Mouse (Mus musculus) testis, adult 2 months (tissue): ENCODE measurements around the gene Sec1. TPM values are rescaled to one million over a fixed set of nuclear protein-coding genes. Genes with fewer than 3 reads are reported as not detected.
A peak's percentile ranks its signal among the peaks of the same experiment; 100 is the strongest.
"Not testable (repeated sequence)": the region's sequence is repeated elsewhere in the genome, so short reads cannot be mapped to it uniquely, and the experiment has no call there.

Experiments used
- H3K27ac ChIP-seq: fragments of 200-500 bp; 2 replicates; pipeline ENCODE4 v1.5.1; 2012; ENCODE audit warnings: low read depth, low read length; ENCODE audit not compliant: control insufficient read depth, insufficient read depth
- H3K27me3 ChIP-seq: fragments of 200-500 bp; 2 replicates; pipeline ENCODE4 v1.6.1; 2012; ENCODE audit warnings: mild to moderate bottlenecking, low read length, moderate library complexity; ENCODE audit not compliant: control insufficient read depth, insufficient read depth
- H3K36me3 ChIP-seq: fragments of 200-500 bp; 2 replicates; pipeline ENCODE4 v1.6.1; 2012; ENCODE audit warnings: mild to moderate bottlenecking, low read length; ENCODE audit not compliant: control insufficient read depth, insufficient read depth
- H3K4me1 ChIP-seq: fragments of 200-500 bp; 2 replicates; pipeline ENCODE4 v1.6.1; 2012; ENCODE audit warnings: low read length; ENCODE audit not compliant: control insufficient read depth, insufficient read depth
- H3K4me3 ChIP-seq: fragments of 200-500 bp; 2 replicates; pipeline ENCODE4 v1.5.1; 2012; ENCODE audit warnings: low read depth, mild to moderate bottlenecking, low read length, moderate library complexity, mixed read lengths; ENCODE audit not compliant: control insufficient read depth
- CTCF ChIP-seq: fragments of 200-500 bp; IDR thresholded peaks from 2 replicates; pipeline ENCODE4 v1.5.1; 2012; ENCODE audit warnings: low read depth, mild to moderate bottlenecking, inconsistent platforms, low read length, moderate library complexity; ENCODE audit not compliant: control insufficient read depth, insufficient read depth, insufficient replicate concordance
- POLR2A ChIP-seq: fragments of 200-500 bp; IDR thresholded peaks from 2 replicates; pipeline ENCODE4 v1.6.1; 2012; ENCODE audit warnings: low read depth, mild to moderate bottlenecking, inconsistent platforms, low read length, moderate library complexity; ENCODE audit not compliant: control insufficient read depth
- polyA plus RNA-seq: library from polyadenylated mRNA; depleted of rRNA; stranded (reverse); fragments of >200 nt; gene quantifications from 2 replicates; pipeline ENCODE4 v1.2.3, GENCODE M21; 2012

Gene Sec1
- polyA plus RNA-seq, 1 experiment: 61.0 TPM

DNA sequence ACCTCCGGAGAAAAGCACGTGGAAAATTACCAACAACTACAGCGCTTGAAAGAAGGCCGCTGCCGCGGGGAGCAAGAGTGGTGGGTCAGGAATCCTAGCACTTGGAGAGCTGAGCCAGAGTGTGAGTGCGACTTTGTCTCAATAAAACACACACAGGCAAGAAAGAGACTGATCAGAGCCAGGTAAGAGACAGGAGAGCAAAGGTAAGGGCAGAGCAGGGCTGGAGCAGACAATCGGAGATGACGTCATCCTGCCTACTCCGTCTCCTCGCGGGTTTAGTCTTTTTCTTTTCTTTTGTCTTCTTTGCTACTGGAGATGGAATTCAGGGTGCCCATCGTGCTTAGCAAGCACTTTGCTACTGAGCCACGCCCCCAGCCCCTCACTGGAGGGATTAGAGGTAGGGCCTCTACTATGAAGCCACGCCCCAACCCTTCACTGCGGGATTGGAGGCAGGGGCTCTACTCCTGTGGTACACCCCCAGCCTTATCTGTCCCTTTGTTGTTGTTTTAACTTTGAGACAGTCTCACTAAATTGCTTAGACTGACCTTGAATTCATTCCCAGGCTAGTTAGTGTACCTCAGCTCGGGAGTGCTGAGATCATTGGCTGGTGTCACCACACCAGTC is 39.7 kb downstream of the Sec1 start:
- no peak for TF ChIP-seq POLR2A
- no peak for TF ChIP-seq CTCF

DNA sequence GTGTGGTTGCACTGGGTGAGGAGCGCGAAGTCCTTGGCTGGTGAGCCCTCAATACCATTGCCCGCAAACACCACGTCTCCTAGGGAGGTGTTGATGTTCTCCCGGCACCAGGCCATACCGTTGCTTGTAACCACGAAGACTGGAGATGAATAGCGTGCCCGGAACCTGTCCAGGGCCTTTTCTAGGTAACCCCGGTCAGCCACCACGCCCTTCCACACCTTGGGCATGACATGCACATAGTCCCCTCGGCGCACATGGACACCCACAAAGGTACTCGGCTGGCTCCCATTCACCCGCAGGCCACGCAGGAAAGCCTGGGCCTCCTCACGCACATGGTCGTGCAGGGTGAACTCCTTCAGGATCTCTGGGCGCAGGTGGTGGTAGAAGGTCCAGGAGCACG is 43.7 kb downstream of the Sec1 start:
- H3K27me3 ChIP-seq, H3K27ac ChIP-seq, H3K4me3 ChIP-seq, H3K36me3 ChIP-seq, H3K4me1 ChIP-seq: not testable (repeated sequence)

More for the DNA sequence above, 39.7 kb downstream of the Sec1 start:
- Histone ChIP-seq H3K4me3 (peak overlapping the region; percentile 4), H3K27ac (no peak overlapping the region), H3K4me1 (peaks cover 8% of the 10 kb centered on the region), H3K27me3 (no peaks in the 10 kb centered on the region), H3K36me3 (no peaks in the 10 kb centered on the region)

DNA sequence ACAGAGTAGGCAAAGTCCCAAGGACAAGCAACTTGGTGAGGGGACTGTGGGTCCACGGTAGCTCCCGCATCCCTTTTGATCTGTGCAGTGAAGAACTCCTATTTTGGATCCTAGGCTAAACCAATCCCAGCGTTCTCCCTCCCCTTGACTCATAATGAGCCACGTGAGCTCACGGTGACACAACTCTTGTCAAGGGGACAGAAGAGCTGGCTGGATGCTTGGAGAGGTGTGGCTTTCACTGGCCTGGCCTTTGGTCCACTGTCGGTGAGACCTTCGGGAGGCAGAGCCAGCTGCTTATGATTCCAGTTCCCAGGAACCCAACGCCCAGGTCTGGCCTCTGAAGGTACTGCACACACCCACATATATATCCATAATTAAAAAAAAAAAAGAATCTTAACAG is 44.9 kb downstream of the Sec1 start:
- Histone ChIP-seq H3K4me1 (peaks cover 5% of the 10 kb centered on the region), H3K4me3 (no peak overlapping the region), H3K36me3 (no peaks in the 10 kb centered on the region), H3K27me3 (no peaks in the 10 kb centered on the region), H3K27ac (no peak overlapping the region)
- TF ChIP-seq CTCF (no peak), POLR2A (no peak)

GRCm38 (mm10) chr7:45646671-45647070 is 47.5 kb downstream of the Sec1 start:
- H3K4me1 ChIP-seq: peaks cover 16% of the 10 kb centered on the region
- no peak overlapping the region for H3K4me3 ChIP-seq
- H3K27ac ChIP-seq: no peak overlapping the region
- no peaks in the 10 kb centered on the region for H3K36me3 ChIP-seq
- TF ChIP-seq POLR2A: no peak
- TF ChIP-seq CTCF: no peak
- no peaks in the 10 kb centered on the region for H3K27me3 ChIP-seq

- Histone ChIP-seq H3K4me1 (peaks cover 16% of the 10 kb centered on the region), H3K27ac (no peak overlapping the region), H3K4me3 (no peak overlapping the region), H3K27me3 (no peaks in the 10 kb centered on the region), H3K36me3 (no peaks in the 10 kb centered on the region)
- TF ChIP-seq CTCF (no peak), POLR2A (no peak)
Measured at GRCm38 (mm10) chr7:45645591-45645971, 48.6 kb downstream of the Sec1 start.

DNA sequence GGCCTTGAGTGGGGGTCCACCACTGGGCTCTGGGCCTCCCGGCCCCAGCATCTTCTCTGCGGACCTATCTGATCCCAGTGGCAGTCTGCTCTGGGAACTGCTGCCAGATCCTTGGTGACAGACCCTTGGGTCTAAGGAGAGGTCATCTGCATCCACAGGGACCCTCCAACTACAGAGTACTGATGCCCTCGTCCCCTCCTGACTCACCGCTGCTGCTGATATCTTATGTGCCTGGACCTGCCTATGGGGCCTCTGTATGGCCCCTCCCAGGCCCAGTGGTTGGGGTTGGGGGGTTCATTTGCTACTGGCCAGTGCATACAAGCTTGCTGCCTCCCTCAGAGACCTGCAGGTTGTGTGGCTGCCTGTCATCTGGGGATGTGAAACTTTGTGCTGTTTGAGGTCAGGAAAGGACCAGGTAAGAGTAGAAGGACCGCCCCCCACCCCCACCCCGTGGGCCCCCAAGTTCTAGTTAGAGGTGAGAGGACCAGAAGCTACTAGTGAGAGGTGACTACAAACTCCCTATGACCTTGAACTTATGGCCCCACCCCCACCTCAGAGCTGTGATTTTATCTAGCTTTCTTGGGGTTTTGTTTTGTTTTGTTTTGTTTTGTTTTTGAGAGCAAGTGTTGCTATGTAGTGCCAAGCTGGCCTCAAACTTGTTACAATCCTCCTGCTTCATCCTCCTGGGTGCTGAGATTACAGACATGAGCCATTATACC is 49.2 kb downstream of the Sec1 start:
- Histone ChIP-seq H3K36me3 (no peaks in the 10 kb centered on the region), H3K27me3 (no peaks in the 10 kb centered on the region), H3K4me3 (no peak overlapping the region), H3K27ac (no peak overlapping the region), H3K4me1 (peaks cover 14% of the 10 kb centered on the region)
- TF ChIP-seq POLR2A: no peak
- no peak for TF ChIP-seq CTCF

DNA sequence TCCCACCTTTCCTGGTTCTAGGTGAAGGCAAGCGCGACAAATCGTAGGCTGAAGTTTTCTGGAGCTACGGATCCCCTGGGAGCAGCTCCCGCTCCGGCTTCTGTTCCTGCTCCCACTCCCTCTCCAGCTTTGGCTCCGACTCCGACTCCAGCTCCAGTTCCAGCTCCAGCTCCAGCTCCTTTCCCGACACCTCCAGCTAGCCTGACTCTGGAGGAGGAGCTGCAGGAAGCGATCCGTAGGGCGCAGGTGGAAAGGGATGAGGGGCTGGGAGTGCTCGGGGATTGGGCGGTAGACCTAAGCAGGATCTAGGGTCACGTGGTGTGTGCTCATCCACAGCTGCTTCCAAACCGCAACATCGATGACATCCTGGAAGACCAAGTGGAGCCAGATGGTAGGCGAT is 50.0 kb downstream of the Sec1 start:
- H3K4me3 ChIP-seq: no peak overlapping the region; the same call in 1 of the 2 replicates
- H3K27ac ChIP-seq: no peak overlapping the region
- no peaks in the 10 kb centered on the region for H3K36me3 ChIP-seq
- no peak for TF ChIP-seq CTCF
- TF ChIP-seq POLR2A: no peak
- no peaks in the 10 kb centered on the region for H3K27me3 ChIP-seq
- peaks cover 17% of the 10 kb centered on the region for H3K4me1 ChIP-seq
